Mouse (Mus musculus) heart, adult 9 months (tissue): Measurements from ENCODE around the gene Cyp2d40.
"Not testable (repeated sequence)": the region's sequence is repeated elsewhere in the genome, so short reads cannot be mapped to it uniquely, and the experiment has no call there.

Experiments
- DNase-seq, 2 experiments: peaks; one replicate each; pipeline ENCODE4 v3.0.0; 2022; ENCODE audit warnings: low spot score in 2 of 2

Cyp2d40 gene

DNA sequence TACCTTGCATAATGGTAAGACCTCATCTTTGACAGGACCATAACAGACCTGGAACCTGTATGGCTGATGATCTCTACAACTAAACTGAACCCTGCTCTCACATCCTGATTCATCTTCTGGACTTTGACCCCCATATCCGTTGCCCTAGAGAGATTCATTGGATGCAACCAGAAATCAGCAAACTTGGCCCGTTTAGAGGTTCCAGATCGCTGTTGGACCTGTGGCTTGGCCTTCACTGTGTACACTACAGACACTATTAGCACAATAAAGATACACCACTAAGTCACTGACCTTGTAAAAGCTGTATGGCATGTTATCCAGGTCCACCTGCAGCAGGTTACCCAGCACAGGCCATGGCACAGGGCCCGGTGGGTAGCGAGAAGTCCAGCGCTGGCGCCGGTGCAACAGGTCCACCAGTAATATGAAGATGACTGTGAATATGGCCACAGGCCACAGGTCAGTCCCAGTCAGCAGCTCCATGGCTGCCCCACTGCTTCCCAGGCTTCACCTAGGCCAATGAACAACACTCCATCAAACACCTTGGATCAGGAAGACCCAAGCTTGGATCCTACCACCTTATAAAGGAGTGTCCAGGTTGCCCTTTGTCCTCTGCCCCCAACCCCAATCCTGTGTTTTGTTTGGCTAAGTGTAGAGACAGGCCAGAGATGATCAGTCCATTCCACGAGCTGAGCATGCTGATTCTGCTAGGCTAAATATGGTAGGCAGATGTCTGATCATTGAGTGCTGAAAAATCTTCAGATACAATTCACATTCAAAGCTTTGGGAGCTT, at the start of gene Cyp2d40:
Cyp2d40 (minus strand) TSS at position 553 of the 790 bp plus-strand sequence.
- DNase-seq: no peak

DNA sequence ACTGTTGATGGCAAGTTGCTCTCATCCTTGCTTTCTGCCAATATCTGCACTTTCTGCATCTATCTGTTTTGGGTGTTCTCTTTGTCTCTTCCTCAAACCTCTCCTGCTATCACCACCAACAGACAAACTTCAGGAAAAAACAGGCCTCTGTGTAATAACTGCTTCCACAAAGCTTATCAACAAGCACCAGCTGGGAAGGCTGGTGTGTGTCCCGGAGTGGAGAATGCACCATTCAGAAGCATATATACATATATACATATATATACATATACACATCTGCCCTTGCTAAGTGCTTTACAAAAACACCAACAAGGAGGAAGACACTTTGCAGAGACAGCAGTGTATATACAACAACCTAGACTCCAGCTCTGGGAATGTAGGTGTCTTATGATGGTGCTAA, 46.6 kb upstream of the Cyp2d40 start:
- DNase-seq: no peak

DNA sequence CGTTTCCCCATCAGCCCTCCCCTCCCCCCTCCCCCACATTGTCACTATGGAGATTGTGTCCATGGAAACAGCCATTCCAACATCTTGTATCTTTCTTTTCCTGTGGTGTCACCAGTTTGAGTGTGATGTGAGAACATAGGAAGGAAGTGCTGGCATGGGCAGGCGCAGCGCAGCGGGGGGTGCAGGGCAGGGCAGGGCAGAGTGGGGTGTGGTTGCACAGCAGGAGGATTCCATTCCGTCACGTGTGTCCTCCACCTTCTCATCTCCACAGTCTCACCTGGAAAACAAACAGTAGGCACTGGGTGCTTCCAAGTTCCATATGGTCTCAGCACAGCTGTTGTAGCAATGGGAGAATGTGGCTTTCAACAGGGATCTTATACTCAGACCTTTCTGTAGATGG, 45.5 kb upstream of the Cyp2d40 start:
- DNase-seq: no peak

DNA sequence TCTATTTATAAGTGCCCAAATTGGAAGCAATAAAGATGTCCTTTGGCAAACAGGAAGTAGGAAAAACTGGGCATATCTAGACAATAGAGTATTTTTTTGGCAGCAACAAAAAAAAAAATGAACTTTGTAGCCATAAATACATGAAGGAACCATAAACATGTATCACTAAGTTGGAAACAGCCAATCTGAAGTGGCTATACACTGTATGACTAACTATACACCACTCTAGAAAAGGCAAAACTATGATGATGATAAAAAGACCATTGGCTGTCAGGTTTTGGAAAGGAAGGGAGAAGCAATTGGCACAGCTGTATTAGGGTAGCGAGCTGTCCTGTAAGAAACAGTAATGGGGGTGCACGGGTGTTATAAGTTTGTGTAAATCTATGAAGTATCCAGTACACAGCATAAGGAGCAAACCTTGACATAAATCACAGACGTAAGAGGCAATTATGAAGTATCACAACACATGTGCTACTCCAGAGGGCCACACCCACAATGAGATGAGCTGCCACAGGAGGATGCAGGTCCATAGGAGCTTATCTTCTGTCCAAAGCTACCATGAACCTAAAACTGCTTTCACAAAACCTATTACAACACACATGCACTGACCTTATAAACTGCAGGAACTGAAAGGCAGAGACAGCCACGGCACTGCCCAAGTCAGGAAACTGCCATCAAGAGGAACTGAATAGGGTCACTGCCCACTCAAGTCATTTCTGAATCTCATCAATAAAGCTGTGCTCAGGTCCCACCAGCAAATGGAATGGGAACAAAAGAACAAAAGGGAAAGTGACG, 43.2 kb upstream of the Cyp2d40 start:
- no peak for DNase-seq

DNA sequence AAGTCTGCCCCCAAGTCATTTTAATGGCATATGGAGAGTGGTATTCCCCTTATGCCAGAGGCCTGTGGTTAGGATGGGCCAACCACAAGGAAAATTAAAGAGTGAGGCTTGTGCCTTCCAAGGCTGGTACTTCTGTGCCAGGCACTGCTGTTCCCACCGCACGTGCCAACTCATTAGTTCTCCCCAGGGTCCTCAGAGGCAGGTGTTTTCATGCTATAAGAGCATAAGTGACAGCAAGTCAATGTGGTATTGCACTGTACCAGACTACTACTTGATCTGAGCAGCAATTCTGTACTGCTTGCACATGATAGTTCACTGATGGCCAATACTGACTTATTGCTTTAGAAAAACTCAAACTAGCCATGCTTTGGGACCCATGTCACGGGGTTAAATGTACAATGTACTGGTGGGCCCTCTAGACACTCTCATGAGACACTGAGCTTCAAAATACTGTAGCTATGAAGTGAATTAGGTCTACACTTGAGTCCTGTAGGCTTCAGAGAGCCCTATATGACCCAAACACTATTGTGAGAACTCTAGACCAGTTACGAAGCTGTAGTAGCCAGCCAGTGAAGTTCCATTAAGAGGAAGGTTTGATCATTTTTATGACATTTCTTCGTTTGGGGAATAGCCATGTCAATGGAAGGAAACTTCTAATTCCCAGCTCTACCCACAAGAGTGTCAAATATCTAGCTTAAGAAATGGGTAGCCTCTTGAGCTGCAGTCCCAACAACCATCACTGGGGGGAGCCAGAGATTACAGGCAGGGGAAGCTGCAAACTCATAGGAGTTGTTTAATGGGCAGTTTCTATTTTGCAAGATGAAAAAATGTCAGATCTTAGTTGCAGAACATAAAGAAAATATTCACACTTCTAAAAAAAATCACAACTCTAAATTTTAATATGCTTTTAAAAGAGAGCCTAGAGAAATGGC, 41.0 kb upstream of the Cyp2d40 start:
- peak; percentile 34 to 69 for DNase-seq

DNA sequence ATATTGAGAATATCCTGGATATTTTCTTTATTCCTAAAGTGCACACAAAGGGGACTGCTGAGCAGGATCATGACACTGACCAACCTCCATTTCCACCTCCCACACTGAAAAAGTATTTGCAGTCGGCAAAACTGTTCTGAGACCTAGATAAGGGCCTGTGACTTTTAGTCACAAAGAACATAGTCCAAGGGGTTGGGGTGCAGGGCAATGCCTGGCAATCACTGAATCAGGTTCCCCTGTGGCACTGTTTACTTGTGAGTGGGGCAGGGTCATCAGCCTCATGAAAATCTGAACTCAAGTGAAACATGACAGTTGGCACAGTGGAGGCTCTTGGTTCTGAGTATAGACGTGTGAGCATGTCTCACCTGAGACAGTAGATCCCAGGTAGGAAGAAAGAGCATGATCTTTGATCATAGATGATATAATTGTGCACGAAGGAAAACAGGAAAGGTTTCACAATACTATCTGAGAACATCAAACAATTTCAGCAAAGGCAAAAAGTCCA, 32.0 kb upstream of the Cyp2d40 start:
- no peak for DNase-seq

DNA sequence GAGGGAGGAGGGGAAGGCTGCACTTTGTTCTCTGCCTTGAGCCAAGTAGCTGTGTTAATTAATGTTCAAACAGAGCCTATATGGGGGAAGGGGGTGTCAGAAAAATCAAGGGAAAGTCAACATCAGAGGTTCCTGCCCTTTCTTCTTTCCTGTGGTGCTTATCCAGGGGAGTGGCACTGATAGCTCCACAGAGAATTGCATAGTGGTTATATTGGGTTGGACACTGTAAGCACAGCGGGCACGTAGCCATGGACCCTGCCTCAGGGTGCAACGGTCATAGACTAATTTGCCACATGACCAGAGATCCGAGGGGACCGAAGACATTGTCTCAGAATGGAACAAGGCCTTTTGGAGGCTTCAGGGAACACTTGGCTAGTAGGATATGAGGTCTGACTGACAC, 30.3 kb upstream of the Cyp2d40 start, which contains the start of gene Cyp2d26:
Cyp2d26 (minus strand) TSS at position 18 of the 400 bp plus-strand sequence.
- DNase-seq: no peak

DNA sequence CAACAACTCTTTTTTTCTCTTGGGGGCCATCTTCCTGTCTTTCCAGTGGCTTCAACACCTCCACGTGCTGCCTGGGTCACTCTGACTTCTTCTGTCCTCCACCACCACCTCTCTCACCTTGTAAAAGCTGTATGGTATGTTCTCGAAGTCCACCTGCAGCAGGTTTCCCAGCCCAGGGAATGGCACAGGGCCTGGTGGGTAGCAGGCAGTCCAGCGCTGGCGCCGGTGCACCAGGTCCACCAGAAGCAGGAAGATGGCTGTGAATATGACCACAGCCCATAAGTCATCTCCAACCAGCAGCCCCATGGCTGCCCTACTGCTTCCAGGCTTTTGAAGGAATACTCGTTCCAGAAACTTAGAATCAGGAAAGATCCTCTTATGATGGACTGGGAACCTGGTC, 29.9 kb upstream of the Cyp2d40 start:
- no peak for DNase-seq

DNA sequence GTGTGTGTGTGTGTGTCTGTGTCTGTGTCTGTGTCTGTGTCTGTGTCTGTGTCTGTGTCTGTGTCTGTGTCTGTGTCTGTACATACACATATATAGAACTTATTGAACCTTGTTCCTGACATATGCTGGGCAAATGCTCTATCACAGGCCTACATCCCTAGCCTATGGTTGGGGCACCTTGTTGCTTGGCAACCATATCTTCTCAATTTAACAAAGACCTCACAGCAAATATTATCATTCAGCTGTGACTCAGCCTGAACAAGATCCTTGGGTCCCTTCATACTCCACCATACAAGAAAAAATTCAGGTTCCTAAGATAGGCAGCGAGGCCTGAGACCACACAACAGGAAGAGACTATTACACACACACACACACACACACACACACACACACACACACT, 29.5 kb upstream of the Cyp2d40 start:
- DNase-seq: no peak

DNA sequence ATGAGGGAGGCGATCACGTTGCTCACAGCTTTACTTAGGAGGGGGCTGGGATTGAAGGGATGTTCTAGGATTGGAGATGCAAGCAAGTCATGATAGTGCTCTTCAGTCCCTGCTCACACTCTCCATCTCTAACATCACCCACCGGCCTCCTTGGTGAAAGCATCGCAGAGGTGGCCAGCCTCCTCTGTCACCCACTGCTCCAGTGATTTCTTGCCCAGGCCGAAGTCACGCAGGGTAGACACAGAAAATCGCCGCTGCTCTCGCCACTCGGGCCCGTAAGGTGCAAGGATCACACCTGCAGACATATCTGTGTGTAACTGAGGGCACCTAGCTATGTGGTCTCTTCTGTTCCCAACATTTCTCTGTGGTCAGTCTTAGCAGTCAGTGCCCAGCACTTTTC, 28.6 kb upstream of the Cyp2d40 start:
- no peak for DNase-seq

DNA sequence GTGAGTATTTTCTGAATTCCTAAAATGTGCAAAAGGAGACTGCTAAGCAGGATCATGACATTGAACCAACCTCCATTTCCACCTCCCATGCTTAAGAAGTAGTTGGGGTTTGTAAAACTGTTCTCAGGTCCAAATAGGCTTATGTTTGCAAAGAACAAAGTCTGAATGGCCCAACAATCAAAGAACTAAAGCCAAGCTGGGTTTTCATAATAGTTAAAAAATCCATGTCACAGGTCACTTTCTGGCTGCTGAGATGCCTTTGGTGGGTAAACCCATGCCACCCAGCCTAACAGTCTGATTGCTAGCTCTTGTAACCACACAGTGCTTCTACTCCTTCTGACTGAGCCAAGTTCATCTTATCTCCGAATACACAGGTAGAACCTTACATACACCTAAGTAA, 20.6 kb upstream of the Cyp2d40 start:
- DNase-seq: no peak

DNA sequence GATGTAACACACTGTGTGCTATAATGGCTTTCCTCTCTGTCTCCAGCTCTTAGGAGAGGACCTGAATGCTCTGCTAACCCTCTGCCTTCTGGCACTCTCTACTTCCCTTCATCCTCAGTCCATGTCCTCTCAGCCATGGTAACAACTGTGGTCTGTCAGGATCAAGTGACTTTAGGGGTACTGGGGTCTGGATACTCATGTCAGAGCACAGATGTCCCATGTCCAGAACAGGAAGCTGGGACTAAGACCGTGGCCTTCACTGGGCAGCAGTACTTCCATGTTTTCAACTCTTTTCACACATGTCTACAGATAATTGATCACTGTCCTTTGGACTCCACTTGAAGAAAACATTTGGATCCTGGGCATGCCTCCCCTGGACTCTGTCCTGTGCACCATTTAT, 19.8 kb upstream of the Cyp2d40 start:
- DNase-seq: no peak

DNA sequence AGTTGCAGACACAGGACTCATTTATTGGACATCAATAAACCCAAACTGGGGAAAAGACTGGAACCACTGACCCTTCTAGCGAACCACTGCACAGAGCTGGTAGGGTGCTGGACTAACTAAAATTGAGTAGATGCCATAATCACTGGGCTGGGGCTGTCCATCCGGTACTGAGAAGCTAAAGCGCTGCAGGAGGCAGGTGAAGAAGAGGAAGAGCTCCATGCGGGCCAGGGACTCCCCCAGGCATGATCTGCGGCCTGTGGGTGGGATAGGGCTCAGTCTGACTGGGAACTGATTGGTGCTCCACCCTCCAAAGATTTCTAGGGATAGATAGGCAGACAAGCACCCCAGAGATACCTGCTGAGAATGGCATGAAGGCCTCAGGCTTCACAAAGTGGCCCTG, 13.9 kb upstream of the Cyp2d40 start:
- not testable (repeated sequence) for DNase-seq

DNA sequence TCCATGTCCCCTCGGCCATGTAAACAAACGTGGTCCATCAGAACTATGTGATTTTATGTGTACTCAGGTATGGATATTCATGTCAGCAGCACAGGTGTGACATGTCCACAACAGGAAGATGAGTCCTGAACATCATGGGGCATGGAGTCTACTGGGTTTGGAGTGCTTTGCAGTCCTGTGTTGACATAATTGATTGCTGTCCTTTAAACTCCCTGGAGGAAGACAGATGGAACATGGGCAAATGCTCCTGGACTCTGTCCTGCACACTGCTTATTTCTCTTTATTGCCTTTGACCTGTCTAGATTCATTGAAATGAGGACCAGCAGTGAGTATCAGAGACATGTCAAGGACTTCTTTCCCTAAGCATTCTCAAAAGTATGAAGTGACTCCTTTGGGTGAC, 2.0 kb upstream of the Cyp2d40 start:
- no peak for DNase-seq

DNA sequence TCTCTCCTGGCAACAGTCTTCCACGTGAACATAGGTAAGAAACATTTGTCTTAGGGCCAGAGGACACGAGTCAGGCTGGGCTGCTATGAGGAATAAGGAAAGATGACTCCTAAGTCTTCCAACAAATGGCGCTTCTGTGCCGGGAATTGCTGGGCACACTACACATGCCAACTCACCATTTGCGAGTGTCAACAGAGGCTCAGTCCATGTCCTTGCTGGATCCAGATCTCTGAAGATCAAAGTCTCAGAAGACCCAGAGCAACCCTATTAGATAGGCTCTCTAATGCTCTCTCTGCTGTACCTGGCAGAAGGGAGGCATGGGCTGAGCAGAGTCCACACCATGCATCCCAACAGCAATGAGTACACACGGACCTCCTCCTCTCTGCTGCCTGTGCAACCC, 898 bp upstream of the Cyp2d40 start:
- no peak for DNase-seq

DNA sequence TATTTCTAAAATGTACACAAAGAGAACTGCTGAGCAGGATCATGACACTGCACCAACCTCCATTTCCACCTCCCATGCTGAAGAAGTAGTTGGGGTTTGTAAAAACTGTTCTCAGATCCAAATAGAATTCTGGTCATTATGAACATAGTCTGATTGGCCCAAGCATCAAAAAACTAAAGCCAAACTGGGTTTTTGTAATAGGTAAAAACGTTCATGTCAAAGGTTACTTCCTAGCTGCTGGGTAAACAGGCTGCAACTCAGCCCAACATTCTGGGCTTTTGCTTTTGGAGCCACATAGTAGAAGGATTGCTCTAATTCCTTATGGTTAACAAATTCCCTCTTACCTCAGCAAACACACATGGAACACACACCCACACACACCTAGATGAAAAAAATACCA, 15.8 kb downstream of the Cyp2d40 start:
- no peak for DNase-seq

DNA sequence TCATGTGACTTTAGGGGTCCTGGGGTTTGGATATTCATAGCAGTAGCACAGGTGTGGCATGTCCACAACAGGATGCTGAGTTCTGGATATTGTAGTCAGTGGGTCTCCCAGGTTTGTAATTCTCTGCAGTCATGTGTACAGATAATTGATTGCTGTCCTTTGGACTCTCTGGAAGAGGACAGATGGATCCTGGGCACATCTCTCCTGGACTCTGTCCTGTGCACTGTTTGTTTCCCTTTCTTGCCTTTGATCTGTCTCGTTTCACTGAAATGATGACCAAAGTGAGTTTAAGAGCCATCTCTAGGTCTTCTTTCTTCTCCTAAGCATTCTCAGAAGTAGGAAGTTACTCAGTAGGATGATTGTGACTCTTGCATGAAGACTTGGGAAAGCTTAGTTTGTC, 16.5 kb downstream of the Cyp2d40 start:
- no peak for DNase-seq

DNA sequence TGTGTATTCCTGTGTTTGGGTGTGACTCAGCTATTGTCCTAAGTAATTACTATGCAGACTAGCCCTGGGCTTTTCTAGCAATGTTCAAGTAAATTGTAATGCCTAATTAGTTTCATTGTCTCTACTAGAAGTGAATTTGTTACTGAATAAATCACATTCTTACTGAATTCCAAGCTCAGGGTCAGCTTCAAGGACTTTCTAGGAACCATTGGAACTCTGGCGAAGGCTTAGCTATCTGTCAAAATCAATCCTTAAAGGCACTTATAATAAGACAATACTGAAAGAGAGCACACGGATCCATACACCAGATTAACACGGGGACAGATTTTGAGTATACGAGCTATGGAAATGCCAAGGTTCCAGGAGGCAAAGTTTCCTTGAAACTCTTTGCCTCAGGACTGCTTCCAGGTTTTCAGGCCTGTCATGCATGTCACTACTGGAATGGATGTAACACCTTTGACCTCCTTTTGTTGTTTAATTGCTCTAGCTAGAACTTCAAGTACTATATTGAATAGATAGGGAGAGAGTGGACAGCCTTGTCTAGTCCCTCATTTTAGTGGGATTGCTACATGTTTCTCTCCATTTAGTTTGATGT, 30.6 kb downstream of the Cyp2d40 start:
- DNase-seq: not testable (repeated sequence)
